ENCODE assay signal across 12 mouse cellular contexts in the genomic region with DNA sequence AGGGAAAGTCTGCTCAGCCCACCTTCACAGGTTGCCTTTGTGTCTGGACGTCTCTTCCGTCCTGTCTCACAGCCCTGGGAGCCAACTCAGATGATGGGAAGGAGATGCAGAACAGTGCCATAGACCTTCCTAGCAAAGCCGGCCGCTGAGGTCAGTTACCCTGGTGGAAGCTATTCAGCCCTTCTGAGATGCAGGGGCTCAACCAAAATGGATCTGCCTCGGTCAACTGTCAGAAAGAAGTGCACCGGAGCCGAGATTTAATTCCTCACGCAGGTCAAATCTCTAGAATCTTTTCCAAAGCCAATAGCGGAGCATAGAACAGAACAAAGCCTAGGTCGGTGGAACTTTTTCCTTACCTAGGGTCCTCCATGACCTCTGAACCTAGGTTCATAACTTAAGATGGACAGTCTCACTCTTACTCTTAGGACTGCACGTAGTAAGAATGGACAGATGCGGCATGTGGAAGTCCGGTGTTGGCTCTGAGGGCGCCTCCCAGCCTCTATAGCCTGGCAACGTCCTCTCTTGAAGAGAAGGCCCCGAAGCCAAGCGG. TPM values are rescaled to one million over a fixed set of nuclear protein-coding genes. Genes with fewer than 3 reads are reported as not detected.
A peak's percentile ranks its signal among the peaks of the same experiment; 100 is the strongest.
DNase-seq lines count a peak whose midpoint lies in the region; ATAC-seq and TF ChIP-seq lines count a peak whose summit lies in the region.
"Had no signal": no experiment of that assay in that cellular context is flagged by ENCODE, and none has a peak within 500 bp of the region (broad histone marks: within the 10 kb centered on the region; RNA-seq: fewer than 3 reads in every experiment).

No protein-coding gene starts in this region.

- no peaks in the 10 kb centered on the region for H3K36me3 ChIP-seq in heart, embryonic 11.5 days (ENCODE audit: control insufficient read depth, insufficient read depth, low read length)
- no peaks in the 10 kb centered on the region for H3K36me3 ChIP-seq in lung, postnatal 0 days (ENCODE audit: insufficient read depth, low read length)
- H3K36me3 ChIP-seq: midbrain, embryonic 12.5 days had no signal

- TF ChIP-seq EP300 in lung, postnatal 0 days (IDR thresholded peaks at IDR 0.05) = no peak

- TF ChIP-seq CTCF in lung, postnatal 0 days (IDR thresholded peaks at IDR 0.05) = no peak

- H3K4me2 ChIP-seq in heart, embryonic 11.5 days = peak overlapping the region; percentile 51
- peak overlapping the region; percentile 25; the same call in 1 of the 2 replicates for H3K4me2 ChIP-seq in lung, postnatal 0 days (replicated peaks; ENCODE audit: low read depth, low read length)
- H3K4me2 ChIP-seq: midbrain, embryonic 12.5 days had no signal

- no peak for ATAC-seq in heart, embryonic 11.5 days (replicated peaks; ENCODE audit: insufficient number of reproducible peaks, low FRiP score, low TSS enrichment)
- no peak for ATAC-seq in lung, postnatal 0 days
- ATAC-seq in megakaryocyte progenitor cell, adult 5-6 weeks (replicated peaks; ENCODE audit: poor library complexity) = 0 out of 2 replicates have a peak, but pooled peaks have one; percentile 18

- no peaks in the 10 kb centered on the region for H3K9me3 ChIP-seq in heart, embryonic 11.5 days (replicated peaks; ENCODE audit: control insufficient read depth, low read length)
- no peaks in the 10 kb centered on the region for H3K9me3 ChIP-seq in lung, postnatal 0 days (ENCODE audit: low read length)
- H3K9me3 ChIP-seq: midbrain, embryonic 12.5 days had no signal

- H3K4me1 ChIP-seq in heart, embryonic 11.5 days (ENCODE audit: control insufficient read depth, insufficient read depth, low read length) = no peaks in the 10 kb centered on the region
- no peaks in the 10 kb centered on the region for H3K4me1 ChIP-seq in lung, postnatal 0 days (ENCODE audit: insufficient read depth, low read depth, low read length)

- DNase-seq in heart, postnatal 14 days = no peak
- DNase-seq in lung, postnatal 0 days (ENCODE audit: low spot score) = no peak
- DNase-seq in lung, postnatal 10 days = no peak
- no peak for DNase-seq in layer of hippocampus, adult 8-10 months (ENCODE audit: low spot score in 2 of 2)
- DNase-seq in right cerebral cortex, adult 2 months (ENCODE audit: low spot score in 2 of 2) = no peak
- no peak for DNase-seq in cerebellum, adult 11-12 months
- DNase-seq: kidney, adult 9 months had no signal

- under 1% methylated on average over 17 of the region's 17 CpGs for WGBS in heart, embryonic 11.5 days (ENCODE audit: insufficient replicate concordance)
- under 1% methylated on average over 17 of the region's 17 CpGs for WGBS in lung, postnatal 0 days

- H3K9ac ChIP-seq in heart, embryonic 11.5 days (ENCODE audit: low read depth, low read length) = no peak overlapping the region
- H3K9ac ChIP-seq in lung, postnatal 0 days (replicated peaks; ENCODE audit: low read depth) = no peak overlapping the region
- H3K9ac ChIP-seq: midbrain, embryonic 12.5 days had no signal

- H3K27me3 ChIP-seq in heart, embryonic 11.5 days (ENCODE audit: control insufficient read depth, insufficient read depth, low read length) = peaks cover 94% of the 10 kb centered on the region
- peaks cover 49% of the 10 kb centered on the region for H3K27me3 ChIP-seq in lung, postnatal 0 days (replicated peaks; ENCODE audit: insufficient read depth, low read length)

- intact Hi-C loops in heart, postnatal 14 days (cut with DNase I) = no loop called here

- 0 out of 2 replicates have a peak overlapping the region, but pooled peaks have one; percentile 6 for H3K4me3 ChIP-seq in heart, embryonic 11.5 days (ENCODE audit: low read depth, low read length)
- no peak overlapping the region for H3K4me3 ChIP-seq in lung, postnatal 0 days (ENCODE audit: low read depth, low read length)

- no peak overlapping the region for H3K27ac ChIP-seq in heart, embryonic 11.5 days (ENCODE audit: low read depth, low read length)
- no peak overlapping the region for H3K27ac ChIP-seq in lung, postnatal 0 days (ENCODE audit: low read length)
- H3K27ac ChIP-seq: midbrain, embryonic 12.5 days had no signal

RNA-seq across cellular contexts. Expression of gene Nkx3-2, which starts 10.0 kb away (rescaled TPM):
- 0.13 TPM in 1 of 2 replicates, not detected in the other for polyA plus RNA-seq in heart, embryonic 11.5 days (2014; fragmentation: Nextera tagmentation; extraction: Ambion mirVana)
- not detected for total RNA-seq in heart, postnatal 14 days (2021)
- not detected in 2 replicates for polyA plus RNA-seq in lung, postnatal 0 days (2015; fragmentation: Nextera tagmentation; extraction: Ambion mirVana)
- total RNA-seq in megakaryocyte progenitor cell, adult 5-6 weeks (2015) = not detected in 2 replicates
- total RNA-seq in megakaryocyte progenitor cell, adult 5-6 weeks (2017) = not detected in 2 replicates
- not detected for total RNA-seq in layer of hippocampus, adult 8-10 months (2022)
- total RNA-seq: left cerebral cortex, postnatal 36 days had no signal
- polyA plus RNA-seq: testis, adult 2 months had no signal

RNA-seq across cellular contexts. Expression of gene Rab28, which starts 46.3 kb away (rescaled TPM):
- 38.7 and 43.2 TPM in 2 replicates for polyA plus RNA-seq in heart, embryonic 11.5 days (2014; fragmentation: Nextera tagmentation; extraction: Ambion mirVana)
- total RNA-seq in heart, postnatal 14 days (2021) = 10 to 100 TPM; 63.6 to 66.6 TPM
- 53.7 and 58.5 TPM in 2 replicates for polyA plus RNA-seq in lung, postnatal 0 days (2015; fragmentation: Nextera tagmentation; extraction: Ambion mirVana)
- total RNA-seq in megakaryocyte progenitor cell, adult 5-6 weeks (2015) = 45.8 and 49.3 TPM in 2 replicates
- total RNA-seq in megakaryocyte progenitor cell, adult 5-6 weeks (2017) = 40.6 and 44.1 TPM in 2 replicates
- total RNA-seq in layer of hippocampus, adult 8-10 months (2022) = 10 to 100 TPM; 76.1 to 84.6 (median 81.1) TPM
